Mouse (Mus musculus): ENCODE data around the gene Tmem132b.

GRCm38 (mm10) chr5:125780332-125780731 lies 248.8 kb downstream of the Tmem132b start:
- TF ChIP-seq POLR2A (IDR thresholded peaks at IDR 0.05; ENCODE audit: low read depth, low read length): no peak
- no peak for TF ChIP-seq CTCF (IDR thresholded peaks at IDR 0.05; ENCODE audit: extremely low read depth, insufficient read depth, insufficient read length, insufficient replicate concordance)
